Mouse (Mus musculus) megakaryocyte, embryonic 14.5 days (primary cell): ENCODE data around the gene Metap1.

Source experiments
- FLI1 ChIP-seq: IDR thresholded peaks from 2 replicates; pipeline ENCODE4 v1.6.1; 2012; ENCODE audit warnings: low read length, inconsistent platforms, mixed read lengths
- GATA1 ChIP-seq: IDR thresholded peaks from 3 replicates; pipeline ENCODE4 v1.6.1; 2012; ENCODE audit warnings: mixed read lengths, low read length, inconsistent platforms, borderline replicate concordance

- TF ChIP-seq GATA1: no peak
- no peak for TF ChIP-seq FLI1
These were observed 43.4 kb upstream of the Metap1 start for GRCm38 (mm10) chr3:138532764-138533163.
